Mouse (Mus musculus): ENCODE measurements around the gene Gm21970. TPM values are rescaled to one million over a fixed set of nuclear protein-coding genes. Genes with fewer than 3 reads are reported as not detected.
A peak's percentile ranks its signal among the peaks of the same experiment; 100 is the strongest.

The Gm21970 gene
- polyA plus RNA-seq, 1 experiment from 2014 or later: not detected

- H3K4me2 ChIP-seq (ENCODE audit: low read depth, low read length): no peak overlapping the region
Measured at GRCm38 (mm10) chr16:91378991-91379390, 12.5 kb upstream of the Gm21970 start.

GRCm38 (mm10) chr16:91379412-91379811 is 12.1 kb upstream of the Gm21970 start:
- Histone ChIP-seq H3K4me3 (ENCODE audit: low read depth, low read length) (no peak overlapping the region), H3K36me3 (ENCODE audit: control insufficient read depth, insufficient read depth, low read length) (no peaks in the 10 kb centered on the region), H3K27ac (ENCODE audit: low read depth, low read length) (peak overlapping the region; percentile 2; the same call in 1 of the 2 replicates), H3K4me1 (ENCODE audit: control insufficient read depth, insufficient read depth, low read length) (no peaks in the 10 kb centered on the region), H3K27me3 (ENCODE audit: control insufficient read depth, insufficient read depth, low read length) (no peaks in the 10 kb centered on the region), H3K9ac (replicated peaks; ENCODE audit: low read depth, low read length) (no peak overlapping the region), H3K9me3 (ENCODE audit: control insufficient read depth, low read length) (no peaks in the 10 kb centered on the region), H3K4me2 (ENCODE audit: low read depth, low read length) (no peak overlapping the region)
- WGBS: 40% methylated on average over 3 of the region's 3 CpGs
- ATAC-seq (ENCODE audit: low read depth): no peak

More at GRCm38 (mm10) chr16:91378991-91379390, 12.5 kb upstream of the Gm21970 start:
- peak; percentile 44; the same call in 1 of the 2 replicates for ATAC-seq (ENCODE audit: low read depth)
- H3K27me3 ChIP-seq (ENCODE audit: control insufficient read depth, insufficient read depth, low read length): no peaks in the 10 kb centered on the region
- H3K27ac ChIP-seq (ENCODE audit: low read depth, low read length): peak overlapping the region; percentile 2; the same call in 1 of the 2 replicates
- 18% methylated on average over 9 of the region's 9 CpGs for WGBS
- no peak overlapping the region for H3K9ac ChIP-seq (replicated peaks; ENCODE audit: low read depth, low read length)
- H3K4me3 ChIP-seq (ENCODE audit: low read depth, low read length): no peak overlapping the region
- H3K4me1 ChIP-seq (ENCODE audit: control insufficient read depth, insufficient read depth, low read length): peaks cover 1% of the 10 kb centered on the region; the same call in 1 of the 2 replicates
- H3K9me3 ChIP-seq (ENCODE audit: control insufficient read depth, low read length): no peaks in the 10 kb centered on the region
- H3K36me3 ChIP-seq (ENCODE audit: control insufficient read depth, insufficient read depth, low read length): no peaks in the 10 kb centered on the region

GRCm38 (mm10) chr16:91380151-91380550 is 11.4 kb upstream of the Gm21970 start:
- Histone ChIP-seq H3K27me3 (ENCODE audit: control insufficient read depth, insufficient read depth, low read length) (no peaks in the 10 kb centered on the region), H3K9ac (replicated peaks; ENCODE audit: low read depth, low read length) (no peak overlapping the region), H3K27ac (ENCODE audit: low read depth, low read length) (no peak overlapping the region), H3K4me1 (ENCODE audit: control insufficient read depth, insufficient read depth, low read length) (no peaks in the 10 kb centered on the region), H3K4me2 (ENCODE audit: low read depth, low read length) (no peak overlapping the region), H3K4me3 (ENCODE audit: low read depth, low read length) (no peak overlapping the region), H3K36me3 (ENCODE audit: control insufficient read depth, insufficient read depth, low read length) (no peaks in the 10 kb centered on the region), H3K9me3 (ENCODE audit: control insufficient read depth, low read length) (no peaks in the 10 kb centered on the region)
- no peak for ATAC-seq (ENCODE audit: low read depth)
- 84% methylated on average over 5 of the region's 5 CpGs for WGBS

- ATAC-seq (ENCODE audit: low read depth): no peak
- Histone ChIP-seq H3K27me3 (ENCODE audit: control insufficient read depth, insufficient read depth, low read length) (no peaks in the 10 kb centered on the region), H3K9me3 (ENCODE audit: control insufficient read depth, low read length) (no peaks in the 10 kb centered on the region), H3K4me2 (ENCODE audit: low read depth, low read length) (no peak overlapping the region), H3K27ac (ENCODE audit: low read depth, low read length) (no peak overlapping the region), H3K9ac (replicated peaks; ENCODE audit: low read depth, low read length) (no peak overlapping the region), H3K36me3 (ENCODE audit: control insufficient read depth, insufficient read depth, low read length) (no peaks in the 10 kb centered on the region), H3K4me1 (ENCODE audit: control insufficient read depth, insufficient read depth, low read length) (no peaks in the 10 kb centered on the region), H3K4me3 (ENCODE audit: low read depth, low read length) (no peak overlapping the region)
- WGBS: 83% methylated on average over 4 of the region's 4 CpGs
Measured at GRCm38 (mm10) chr16:91381606-91382005, 9.9 kb upstream of the Gm21970 start.

GRCm38 (mm10) chr16:91382261-91382790 is 9.2 kb upstream of the Gm21970 start:
- no peaks in the 10 kb centered on the region for H3K9me3 ChIP-seq (ENCODE audit: control insufficient read depth, low read length)
- ATAC-seq (ENCODE audit: low read depth): no peak
- no peaks in the 10 kb centered on the region for H3K36me3 ChIP-seq (ENCODE audit: control insufficient read depth, insufficient read depth, low read length)
- no peak overlapping the region for H3K4me2 ChIP-seq (ENCODE audit: low read depth, low read length)
- H3K9ac ChIP-seq (replicated peaks; ENCODE audit: low read depth, low read length): no peak overlapping the region
- no peaks in the 10 kb centered on the region for H3K4me1 ChIP-seq (ENCODE audit: control insufficient read depth, insufficient read depth, low read length)
- no peak overlapping the region for H3K27ac ChIP-seq (ENCODE audit: low read depth, low read length)
- WGBS: 90% methylated on average over 9 of the region's 9 CpGs
- no peak overlapping the region for H3K4me3 ChIP-seq (ENCODE audit: low read depth, low read length)
- H3K27me3 ChIP-seq (ENCODE audit: control insufficient read depth, insufficient read depth, low read length): no peaks in the 10 kb centered on the region

GRCm38 (mm10) chr16:91384221-91384620 is 7.3 kb upstream of the Gm21970 start:
- no peaks in the 10 kb centered on the region for H3K9me3 ChIP-seq (ENCODE audit: control insufficient read depth, low read length)
- no peaks in the 10 kb centered on the region for H3K4me1 ChIP-seq (ENCODE audit: control insufficient read depth, insufficient read depth, low read length)
- no peaks in the 10 kb centered on the region for H3K27me3 ChIP-seq (ENCODE audit: control insufficient read depth, insufficient read depth, low read length)
- H3K9ac ChIP-seq (replicated peaks; ENCODE audit: low read depth, low read length): no peak overlapping the region
- H3K4me2 ChIP-seq (ENCODE audit: low read depth, low read length): no peak overlapping the region
- H3K36me3 ChIP-seq (ENCODE audit: control insufficient read depth, insufficient read depth, low read length): no peaks in the 10 kb centered on the region; the same call in 1 of the 2 replicates
- no peak for ATAC-seq (ENCODE audit: low read depth)
- no peak overlapping the region for H3K4me3 ChIP-seq (ENCODE audit: low read depth, low read length)
- H3K27ac ChIP-seq (ENCODE audit: low read depth, low read length): no peak overlapping the region
- 91% methylated on average over 4 of the region's 4 CpGs for WGBS

GRCm38 (mm10) chr16:91385621-91386020 is 5.9 kb upstream of the Gm21970 start:
- Histone ChIP-seq H3K4me3 (ENCODE audit: low read depth, low read length) (no peak overlapping the region), H3K27ac (ENCODE audit: low read depth, low read length) (no peak overlapping the region), H3K9ac (replicated peaks; ENCODE audit: low read depth, low read length) (no peak overlapping the region), H3K4me1 (ENCODE audit: control insufficient read depth, insufficient read depth, low read length) (no peaks in the 10 kb centered on the region), H3K36me3 (ENCODE audit: control insufficient read depth, insufficient read depth, low read length) (no peaks in the 10 kb centered on the region; the same call in 1 of the 2 replicates), H3K4me2 (ENCODE audit: low read depth, low read length) (no peak overlapping the region), H3K9me3 (ENCODE audit: control insufficient read depth, low read length) (no peaks in the 10 kb centered on the region), H3K27me3 (ENCODE audit: control insufficient read depth, insufficient read depth, low read length) (no peaks in the 10 kb centered on the region)
- 40% methylated on average over 10 of the region's 10 CpGs for WGBS
- no peak for ATAC-seq (ENCODE audit: low read depth)

GRCm38 (mm10) chr16:91386419-91387120 is 5.0 kb upstream of the Gm21970 start:
- Histone ChIP-seq H3K36me3 (ENCODE audit: control insufficient read depth, insufficient read depth, low read length) (no peaks in the 10 kb centered on the region; the same call in 1 of the 2 replicates), H3K27ac (ENCODE audit: low read depth, low read length) (no peak overlapping the region), H3K9ac (replicated peaks; ENCODE audit: low read depth, low read length) (no peak overlapping the region), H3K27me3 (ENCODE audit: control insufficient read depth, insufficient read depth, low read length) (no peaks in the 10 kb centered on the region), H3K4me2 (ENCODE audit: low read depth, low read length) (no peak overlapping the region), H3K9me3 (ENCODE audit: control insufficient read depth, low read length) (no peaks in the 10 kb centered on the region), H3K4me1 (ENCODE audit: control insufficient read depth, insufficient read depth, low read length) (no peaks in the 10 kb centered on the region), H3K4me3 (ENCODE audit: low read depth, low read length) (no peak overlapping the region)
- no peak for ATAC-seq (ENCODE audit: low read depth)
- 91% methylated on average over 10 of the region's 10 CpGs for WGBS

GRCm38 (mm10) chr16:91387121-91387486 is 4.4 kb upstream of the Gm21970 start:
- Histone ChIP-seq H3K27me3 (ENCODE audit: control insufficient read depth, insufficient read depth, low read length) (no peaks in the 10 kb centered on the region), H3K9me3 (ENCODE audit: control insufficient read depth, low read length) (no peaks in the 10 kb centered on the region), H3K4me1 (ENCODE audit: control insufficient read depth, insufficient read depth, low read length) (no peaks in the 10 kb centered on the region), H3K36me3 (ENCODE audit: control insufficient read depth, insufficient read depth, low read length) (no peaks in the 10 kb centered on the region; the same call in 1 of the 2 replicates), H3K27ac (ENCODE audit: low read depth, low read length) (no peak overlapping the region), H3K9ac (replicated peaks; ENCODE audit: low read depth, low read length) (no peak overlapping the region), H3K4me3 (ENCODE audit: low read depth, low read length) (no peak overlapping the region), H3K4me2 (ENCODE audit: low read depth, low read length) (no peak overlapping the region)
- 88% methylated on average over 3 of the region's 3 CpGs for WGBS
- ATAC-seq (ENCODE audit: low read depth): no peak
